Mouse (Mus musculus): ENCODE measurements at regions not wholly inside any gene's neighbourhood (a gene's known extent, or its start where the extent isn't known, plus 50 kb on each side); places are given as distances from the start of the nearest gene placed in this dataset.

GRCm38 (mm10) chr15:42921618-42922017, 2787.5 kb downstream of the 9330182O14Rik start:
- Histone ChIP-seq H3K9me3 (ENCODE audit: control insufficient read depth, low read length) (no peaks in the 10 kb centered on the region), H3K4me3 (ENCODE audit: insufficient read depth in 1 of 2, low read depth in 2 of 2, low read length in 2 of 2) (no peak overlapping the region), H3K4me2 (ENCODE audit: low read depth) (no peak overlapping the region), H3K27ac (no peak overlapping the region), H3K9ac (replicated peaks) (no peak overlapping the region), H3K27me3 (ENCODE audit: control insufficient read depth, insufficient read depth, low read length) (no peaks in the 10 kb centered on the region), H3K36me3 (replicated peaks; ENCODE audit: control insufficient read depth, insufficient read depth, low read depth) (no peaks in the 10 kb centered on the region), H3K4me1 (replicated peaks; ENCODE audit: control insufficient read depth in 2 of 2, insufficient read depth in 2 of 2, low read length in 1 of 2) (no peaks in the 10 kb centered on the region)
- ATAC-seq (ENCODE audit: insufficient read depth), result no peak
- no peak for DNase-seq (ENCODE audit: low read depth in 3 of 3, low spot score in 3 of 3)
- 44% methylated on average over 3 of the region's 3 CpGs for WGBS (ENCODE audit: insufficient replicate concordance)
- no peak for TF ChIP-seq EP300 (IDR thresholded peaks at IDR 0.05; ENCODE audit: low read depth)
- no peak for TF ChIP-seq CTCF (IDR thresholded peaks at IDR 0.05; ENCODE audit: low read depth)

- Histone ChIP-seq H3K9me3 (ENCODE audit: control insufficient read depth, low read length) (no peaks in the 10 kb centered on the region), H3K4me2 (ENCODE audit: low read depth) (no peak overlapping the region), H3K4me1 (replicated peaks; ENCODE audit: control insufficient read depth in 2 of 2, insufficient read depth in 2 of 2, low read length in 1 of 2) (no peaks in the 10 kb centered on the region), H3K36me3 (replicated peaks; ENCODE audit: control insufficient read depth, insufficient read depth, low read depth) (no peaks in the 10 kb centered on the region), H3K4me3 (ENCODE audit: insufficient read depth in 1 of 2, low read depth in 2 of 2, low read length in 2 of 2) (no peak overlapping the region), H3K27me3 (ENCODE audit: control insufficient read depth, insufficient read depth, low read length) (no peaks in the 10 kb centered on the region), H3K27ac (no peak overlapping the region), H3K9ac (replicated peaks) (no peak overlapping the region)
- DNase-seq (ENCODE audit: low read depth in 3 of 3, low spot score in 3 of 3), result no peak
- no peak for TF ChIP-seq CTCF (IDR thresholded peaks at IDR 0.05; ENCODE audit: low read depth)
- TF ChIP-seq EP300 (IDR thresholded peaks at IDR 0.05; ENCODE audit: low read depth), result no peak
- no peak for ATAC-seq (ENCODE audit: insufficient read depth)
- 48% methylated on average over 4 of the region's 4 CpGs for WGBS (ENCODE audit: insufficient replicate concordance)
Observed at GRCm38 (mm10) chr15:42928331-42928730, 2794.2 kb downstream of the 9330182O14Rik start.

- TF ChIP-seq EP300 (IDR thresholded peaks at IDR 0.05; ENCODE audit: low read depth), result no peak
- no peak for TF ChIP-seq CTCF (IDR thresholded peaks at IDR 0.05; ENCODE audit: low read depth)
Observed at GRCm38 (mm10) chr15:42944610-42945009, 2810.4 kb downstream of the 9330182O14Rik start.

GRCm38 (mm10) chr15:42955167-42955566, 2821.0 kb downstream of the 9330182O14Rik start:
- Histone ChIP-seq H3K4me1 (replicated peaks; ENCODE audit: control insufficient read depth in 2 of 2, insufficient read depth in 2 of 2, low read length in 1 of 2) (no peaks in the 10 kb centered on the region), H3K4me3 (ENCODE audit: insufficient read depth in 1 of 2, low read depth in 2 of 2, low read length in 2 of 2) (no peak overlapping the region), H3K4me2 (ENCODE audit: low read depth) (no peak overlapping the region), H3K9ac (replicated peaks) (no peak overlapping the region), H3K36me3 (replicated peaks; ENCODE audit: control insufficient read depth, insufficient read depth, low read depth) (no peaks in the 10 kb centered on the region), H3K9me3 (ENCODE audit: control insufficient read depth, low read length) (no peaks in the 10 kb centered on the region), H3K27me3 (ENCODE audit: control insufficient read depth, insufficient read depth, low read length) (no peaks in the 10 kb centered on the region), H3K27ac (no peak overlapping the region)
- ATAC-seq (ENCODE audit: insufficient read depth) (no peak), DNase-seq (ENCODE audit: low read depth in 3 of 3, low spot score in 3 of 3) (no peak)
- TF ChIP-seq CTCF (IDR thresholded peaks at IDR 0.05; ENCODE audit: low read depth) (no peak), EP300 (IDR thresholded peaks at IDR 0.05; ENCODE audit: low read depth) (no peak)
- 58% methylated on average over 4 of the region's 4 CpGs for WGBS (ENCODE audit: insufficient replicate concordance)

More at GRCm38 (mm10) chr15:42944610-42945009, 2810.4 kb downstream of the 9330182O14Rik start:
- no peak overlapping the region for H3K4me3 ChIP-seq (ENCODE audit: insufficient read depth in 1 of 2, low read depth in 2 of 2, low read length in 2 of 2)
- H3K4me2 ChIP-seq (ENCODE audit: low read depth), result no peak overlapping the region
- no peaks in the 10 kb centered on the region for H3K4me1 ChIP-seq (replicated peaks; ENCODE audit: control insufficient read depth in 2 of 2, insufficient read depth in 2 of 2, low read length in 1 of 2)
- H3K27ac ChIP-seq, result no peak overlapping the region
- H3K9me3 ChIP-seq (ENCODE audit: control insufficient read depth, low read length), result no peaks in the 10 kb centered on the region
- ATAC-seq (ENCODE audit: insufficient read depth), result no peak
- no peaks in the 10 kb centered on the region for H3K27me3 ChIP-seq (ENCODE audit: control insufficient read depth, insufficient read depth, low read length)
- DNase-seq (ENCODE audit: low read depth in 3 of 3, low spot score in 3 of 3), result no peak
- H3K36me3 ChIP-seq (replicated peaks; ENCODE audit: control insufficient read depth, insufficient read depth, low read depth), result no peaks in the 10 kb centered on the region
- no peak overlapping the region for H3K9ac ChIP-seq (replicated peaks)
- WGBS (ENCODE audit: insufficient replicate concordance), result 48% methylated on average over 1 of the region's 1 CpGs

- H3K27ac ChIP-seq, result no peak overlapping the region
- TF ChIP-seq CTCF (IDR thresholded peaks at IDR 0.05; ENCODE audit: low read depth) (peak; percentile 64), EP300 (IDR thresholded peaks at IDR 0.05; ENCODE audit: low read depth) (no peak)
- ATAC-seq (ENCODE audit: insufficient read depth), result no peak
Observed at GRCm38 (mm10) chr15:42962747-42963338, 2828.7 kb downstream of the 9330182O14Rik start.

More at GRCm38 (mm10) chr15:42962747-42963338, 2828.7 kb downstream of the 9330182O14Rik start:
- H3K27me3 ChIP-seq (ENCODE audit: control insufficient read depth, insufficient read depth, low read length), result no peaks in the 10 kb centered on the region
- H3K9me3 ChIP-seq (ENCODE audit: control insufficient read depth, low read length), result no peaks in the 10 kb centered on the region
- no peaks in the 10 kb centered on the region for H3K36me3 ChIP-seq (replicated peaks; ENCODE audit: control insufficient read depth, insufficient read depth, low read depth)
- H3K4me2 ChIP-seq (ENCODE audit: low read depth), result no peak overlapping the region
- H3K9ac ChIP-seq (replicated peaks), result no peak overlapping the region
- H3K4me1 ChIP-seq (replicated peaks; ENCODE audit: control insufficient read depth in 2 of 2, insufficient read depth in 2 of 2, low read length in 1 of 2), result no peaks in the 10 kb centered on the region
- no peak overlapping the region for H3K4me3 ChIP-seq (ENCODE audit: insufficient read depth in 1 of 2, low read depth in 2 of 2, low read length in 2 of 2)
- peak; percentile 12 to 20 (median 17) for DNase-seq (ENCODE audit: low read depth in 3 of 3, low spot score in 3 of 3)
- 22% methylated on average over 11 of the region's 11 CpGs for WGBS (ENCODE audit: insufficient replicate concordance)
